Mouse (Mus musculus) stomach, embryonic 15.5 days (tissue): ENCODE measurements around the gene Fam181a. TPM values are rescaled to one million over a fixed set of nuclear protein-coding genes. Genes with fewer than 3 reads are reported as not detected.

Experiments used
- ATAC-seq: fragments of 200-750 bp; cut with Nextera tagmentation; 2 replicates; pipeline ENCODE4 v1.8.0; 2017; ENCODE audit warnings: low read depth, moderate number of reproducible peaks, moderate TSS enrichment; ENCODE audit not compliant: insufficient read depth, low FRiP score
- H3K27ac ChIP-seq: fragments of 300-500 bp; sonication (generic); 2 replicates; pipeline ENCODE4 v1.5.1; 2015; ENCODE audit warnings: mild to moderate bottlenecking, inconsistent platforms
- H3K27me3 ChIP-seq: fragments of 300-500 bp; sonication (generic); replicated peaks from 2 replicates; pipeline ENCODE4 v1.6.1; 2015; ENCODE audit warnings: inconsistent platforms
- H3K36me3 ChIP-seq: fragments of 300-500 bp; sonication (generic); 2 replicates; pipeline ENCODE4 v1.6.1; 2015; ENCODE audit warnings: inconsistent platforms
- H3K4me1 ChIP-seq: fragments of 300-500 bp; sonication (generic); 2 replicates; pipeline ENCODE4 v1.6.1; 2015; ENCODE audit warnings: inconsistent platforms
- H3K4me2 ChIP-seq: fragments of 300-500 bp; sonication (generic); 2 replicates; pipeline ENCODE4 v1.6.1; 2015; ENCODE audit warnings: mild to moderate bottlenecking, inconsistent platforms
- H3K4me3 ChIP-seq: fragments of 300-500 bp; sonication (generic); replicated peaks from 2 replicates; pipeline ENCODE4 v1.5.1; 2015; ENCODE audit warnings: inconsistent platforms
- H3K9ac ChIP-seq: fragments of 300-500 bp; sonication (generic); 2 replicates; pipeline ENCODE4 v1.6.1; 2015; ENCODE audit warnings: inconsistent platforms
- H3K9me3 ChIP-seq: fragments of 300-500 bp; sonication (generic); 2 replicates; pipeline ENCODE4 v1.6.1; 2016; ENCODE audit warnings: inconsistent platforms
- WGBS: fragments of 180-500 bp; shearing (Covaris S2); methylation state at CpG from one replicate; pipeline ENCODE4 v1.1.7; 2015; 5-methylcytosine and 5-hydroxymethylcytosine counted together
- polyA plus RNA-seq: library from polyadenylated mRNA; unstranded; fragments of >200 nt; fragmentation: Nextera tagmentation; extraction: Ambion mirVana; gene quantifications from 2 replicates; pipeline ENCODE4 v1.2.1, GENCODE M21; 2015

Gene Fam181a
- polyA plus RNA-seq, 1 experiment from 2014 or later, result not detected

DNA sequence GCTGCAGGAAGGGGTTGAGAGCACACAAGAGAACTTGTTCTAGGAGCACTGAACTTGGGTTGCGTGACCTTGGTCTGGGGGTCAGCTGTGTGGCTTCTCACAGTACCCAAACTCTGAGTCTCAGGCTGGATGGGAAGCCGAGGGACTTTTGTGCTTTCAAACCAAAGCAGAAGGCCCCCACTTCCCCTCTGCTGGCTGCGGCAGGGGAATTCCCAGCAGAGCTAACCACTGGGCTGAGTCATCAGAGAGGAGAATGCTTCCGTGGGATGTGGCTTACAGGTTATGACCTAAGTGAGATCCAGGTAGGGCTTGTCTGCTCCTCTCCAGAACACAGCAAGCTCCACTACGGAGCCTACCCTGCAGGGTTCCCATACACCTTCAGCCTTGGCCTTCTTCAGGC is 30.4 kb downstream of the Fam181a start:
- Histone ChIP-seq H3K9ac (no peak overlapping the region), H3K4me3 (no peak overlapping the region), H3K27ac (no peak overlapping the region), H3K9me3 (no peaks in the 10 kb centered on the region), H3K27me3 (no peaks in the 10 kb centered on the region), H3K4me1 (no peaks in the 10 kb centered on the region), H3K4me2 (no peak overlapping the region), H3K36me3 (no peaks in the 10 kb centered on the region)
- ATAC-seq, result no peak
- WGBS, result 78% methylated on average over 5 of the region's 5 CpGs

GRCm38 (mm10) chr12:103343456-103343855 is 32.7 kb downstream of the Fam181a start:
- no peaks in the 10 kb centered on the region for H3K4me1 ChIP-seq
- no peaks in the 10 kb centered on the region for H3K9me3 ChIP-seq
- 76% methylated on average over 8 of the region's 8 CpGs for WGBS
- no peak overlapping the region for H3K4me2 ChIP-seq
- H3K27me3 ChIP-seq, result no peaks in the 10 kb centered on the region
- H3K9ac ChIP-seq, result no peak overlapping the region
- ATAC-seq, result no peak
- H3K36me3 ChIP-seq, result no peaks in the 10 kb centered on the region
- no peak overlapping the region for H3K4me3 ChIP-seq
- H3K27ac ChIP-seq, result no peak overlapping the region

GRCm38 (mm10) chr12:103344934-103345333 is 34.2 kb downstream of the Fam181a start:
- WGBS, result 51% methylated on average over 7 of the region's 7 CpGs
- Histone ChIP-seq H3K4me3 (no peak overlapping the region), H3K4me2 (no peak overlapping the region), H3K9ac (no peak overlapping the region), H3K9me3 (no peaks in the 10 kb centered on the region), H3K27me3 (no peaks in the 10 kb centered on the region), H3K27ac (no peak overlapping the region), H3K36me3 (no peaks in the 10 kb centered on the region), H3K4me1 (no peaks in the 10 kb centered on the region)
- ATAC-seq, result no peak

- Histone ChIP-seq H3K4me1 (no peaks in the 10 kb centered on the region), H3K9ac (no peak overlapping the region), H3K27ac (no peak overlapping the region), H3K4me2 (no peak overlapping the region), H3K27me3 (no peaks in the 10 kb centered on the region), H3K9me3 (no peaks in the 10 kb centered on the region), H3K36me3 (no peaks in the 10 kb centered on the region), H3K4me3 (no peak overlapping the region)
- no peak for ATAC-seq
- 75% methylated on average over 8 of the region's 8 CpGs for WGBS
These were observed 36.2 kb downstream of the Fam181a start for GRCm38 (mm10) chr12:103346945-103347344.

DNA sequence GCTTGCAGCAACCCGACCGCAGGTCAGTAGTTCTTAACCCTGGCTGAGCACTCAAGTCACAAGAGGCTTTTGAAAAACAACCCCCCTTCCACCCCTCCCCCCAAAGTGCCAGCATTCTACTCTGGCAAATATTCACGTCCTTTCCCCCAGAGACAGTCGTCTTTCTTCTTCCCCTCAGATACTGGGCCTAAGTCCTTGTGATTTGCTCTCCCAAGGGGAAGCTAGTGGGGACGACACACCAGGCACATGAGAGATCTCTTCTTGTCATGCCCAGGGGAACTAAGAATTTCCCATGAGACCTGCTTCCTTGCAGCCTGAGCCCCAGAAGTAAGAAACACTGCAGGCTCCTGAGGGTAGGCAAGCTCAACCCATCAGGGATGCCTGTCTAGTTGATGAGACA is 36.6 kb downstream of the Fam181a start:
- no peak for ATAC-seq
- H3K4me1 ChIP-seq, result no peaks in the 10 kb centered on the region
- 53% methylated on average over 5 of the region's 5 CpGs for WGBS
- H3K9me3 ChIP-seq, result no peaks in the 10 kb centered on the region
- no peaks in the 10 kb centered on the region for H3K36me3 ChIP-seq
- no peak overlapping the region for H3K4me2 ChIP-seq
- H3K27ac ChIP-seq, result no peak overlapping the region
- no peak overlapping the region for H3K4me3 ChIP-seq
- H3K27me3 ChIP-seq, result no peaks in the 10 kb centered on the region
- H3K9ac ChIP-seq, result no peak overlapping the region

GRCm38 (mm10) chr12:103348506-103348905 is 37.7 kb downstream of the Fam181a start:
- no peak overlapping the region for H3K4me3 ChIP-seq
- H3K36me3 ChIP-seq, result no peaks in the 10 kb centered on the region
- ATAC-seq, result no peak
- no peaks in the 10 kb centered on the region for H3K4me1 ChIP-seq
- no peak overlapping the region for H3K27ac ChIP-seq
- no peaks in the 10 kb centered on the region for H3K27me3 ChIP-seq
- no peak overlapping the region for H3K9ac ChIP-seq
- H3K9me3 ChIP-seq, result no peaks in the 10 kb centered on the region
- 4% methylated on average over 3 of the region's 3 CpGs for WGBS
- H3K4me2 ChIP-seq, result no peak overlapping the region

GRCm38 (mm10) chr12:103352735-103353134 is 42.0 kb downstream of the Fam181a start:
- no peaks in the 10 kb centered on the region for H3K27me3 ChIP-seq
- WGBS, result 87% methylated on average over 6 of the region's 6 CpGs
- H3K9me3 ChIP-seq, result no peaks in the 10 kb centered on the region
- H3K4me3 ChIP-seq, result no peak overlapping the region
- no peaks in the 10 kb centered on the region for H3K36me3 ChIP-seq
- ATAC-seq, result no peak
- H3K9ac ChIP-seq, result no peak overlapping the region
- no peaks in the 10 kb centered on the region for H3K4me1 ChIP-seq
- no peak overlapping the region for H3K27ac ChIP-seq
- H3K4me2 ChIP-seq, result no peak overlapping the region

DNA sequence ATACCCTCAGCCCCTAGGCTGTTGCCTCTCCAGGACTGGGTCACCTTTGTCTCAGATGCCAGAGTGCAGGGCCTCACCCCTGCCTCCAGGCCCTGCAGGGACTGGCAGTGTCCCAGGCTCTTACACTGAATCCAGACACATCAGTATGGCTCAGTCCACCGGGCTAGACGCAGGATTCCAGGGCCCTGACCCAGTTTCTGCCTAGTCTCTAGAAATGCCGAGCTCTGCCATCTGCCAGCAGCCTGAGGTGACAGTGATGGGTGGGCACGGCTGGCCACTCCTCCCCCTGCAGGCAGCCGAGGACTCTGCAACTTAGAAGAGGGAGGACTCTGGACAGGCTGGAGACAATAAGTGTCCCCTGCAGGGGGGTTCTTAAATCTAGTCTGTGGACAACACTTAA is 42.8 kb downstream of the Fam181a start:
- 0 out of 2 replicates have a peak, but pooled peaks have one; percentile 9 for ATAC-seq
- no peak overlapping the region for H3K27ac ChIP-seq
- H3K4me2 ChIP-seq, result peak overlapping the region; percentile 9; the same call in 1 of the 2 replicates
- peak overlapping the region; percentile 10; the same call in 1 of the 2 replicates for H3K4me3 ChIP-seq
- no peaks in the 10 kb centered on the region for H3K27me3 ChIP-seq
- 15% methylated on average over 5 of the region's 5 CpGs for WGBS
- H3K9ac ChIP-seq, result no peak overlapping the region
- H3K36me3 ChIP-seq, result no peaks in the 10 kb centered on the region
- H3K9me3 ChIP-seq, result no peaks in the 10 kb centered on the region
- no peaks in the 10 kb centered on the region for H3K4me1 ChIP-seq

DNA sequence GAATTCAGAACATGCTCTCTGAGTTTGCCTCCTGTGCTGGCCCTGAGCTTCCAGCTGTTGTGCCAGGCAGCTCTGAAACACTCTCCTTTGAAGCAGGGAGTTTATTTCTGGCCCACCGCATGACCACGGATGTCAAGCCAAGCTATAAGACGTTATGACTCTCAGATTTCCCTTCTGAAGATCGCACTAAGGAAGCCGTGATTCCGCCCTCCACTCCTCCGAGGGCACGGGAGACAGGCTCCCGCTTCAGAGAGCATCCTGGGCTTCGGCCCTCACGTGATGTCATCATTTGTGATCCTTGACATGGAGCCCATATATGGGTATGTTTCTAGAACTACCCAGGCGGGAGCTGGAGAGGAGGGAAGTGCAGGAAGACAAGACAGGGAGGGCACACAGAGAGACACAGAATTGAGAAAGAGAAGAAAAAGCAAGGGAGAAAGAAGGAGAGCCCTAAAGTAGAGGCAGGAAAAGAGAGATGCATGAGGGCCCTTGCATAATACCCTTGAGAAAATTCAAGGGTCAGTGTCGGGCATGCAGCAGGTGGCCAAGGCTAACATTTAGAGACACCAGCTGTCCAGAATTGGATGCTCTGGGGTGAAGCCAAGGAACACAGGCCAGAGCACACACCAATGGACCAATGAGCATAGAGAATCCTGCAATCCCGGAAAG is 45.1 kb downstream of the Fam181a start, which contains the start of gene Asb2:
TSS of gene Asb2 (minus strand) at position 256 of the 669 bp plus-strand sequence.
- Histone ChIP-seq H3K4me3 (peak within 1 kb of the TSS; percentile 10), H3K27ac (peak within 1 kb of the TSS; percentile 51; the same call in 1 of the 2 replicates), H3K4me2 (peak within 1 kb of the TSS; percentile 9; the same call in 1 of the 2 replicates), H3K27me3 (no peaks in the 10 kb centered on the region), H3K9me3 (no peaks in the 10 kb centered on the region), H3K36me3 (no peaks in the 10 kb centered on the region), H3K9ac (no peak within 1 kb of the TSS), H3K4me1 (no peaks in the 10 kb centered on the region)
- peak; percentile 40; the same call in 1 of the 2 replicates for ATAC-seq
- 51% methylated on average over 14 of the region's 14 CpGs for WGBS

GRCm38 (mm10) chr12:103356415-103356748 is 45.6 kb downstream of the Fam181a start:
- Histone ChIP-seq H3K4me1 (no peaks in the 10 kb centered on the region), H3K4me2 (no peak overlapping the region), H3K4me3 (no peak overlapping the region), H3K27ac (peak overlapping the region; percentile 51; the same call in 1 of the 2 replicates), H3K36me3 (no peaks in the 10 kb centered on the region), H3K9ac (no peak overlapping the region), H3K27me3 (no peaks in the 10 kb centered on the region), H3K9me3 (no peaks in the 10 kb centered on the region)
- ATAC-seq, result no peak
- 82% methylated on average over 4 of the region's 4 CpGs for WGBS

- no peaks in the 10 kb centered on the region for H3K36me3 ChIP-seq
- no peak overlapping the region for H3K4me2 ChIP-seq
- ATAC-seq, result no peak
- H3K27ac ChIP-seq, result no peak overlapping the region
- no peaks in the 10 kb centered on the region for H3K9me3 ChIP-seq
- H3K9ac ChIP-seq, result no peak overlapping the region
- H3K4me3 ChIP-seq, result no peak overlapping the region
- 75% methylated on average over 8 of the region's 8 CpGs for WGBS
- H3K4me1 ChIP-seq, result no peaks in the 10 kb centered on the region; the same call in 1 of the 2 replicates
- no peaks in the 10 kb centered on the region for H3K27me3 ChIP-seq
These were observed 47.4 kb downstream of the Fam181a start for GRCm38 (mm10) chr12:103358216-103358615.

- no peak for ATAC-seq
- Histone ChIP-seq H3K4me1 (no peaks in the 10 kb centered on the region; the same call in 1 of the 2 replicates), H3K4me3 (no peak overlapping the region), H3K27me3 (no peaks in the 10 kb centered on the region), H3K9me3 (no peaks in the 10 kb centered on the region), H3K4me2 (no peak overlapping the region), H3K27ac (no peak overlapping the region), H3K36me3 (no peaks in the 10 kb centered on the region), H3K9ac (no peak overlapping the region)
- WGBS, result 52% methylated on average over 4 of the region's 4 CpGs
These were observed 48.4 kb downstream of the Fam181a start for GRCm38 (mm10) chr12:103358951-103359801.
